Mouse (Mus musculus) thymus, adult 2 months (tissue): ENCODE data around the gene Popdc2. TPM values are rescaled to one million over a fixed set of nuclear protein-coding genes. Genes with fewer than 3 reads are reported as not detected.

ENCODE experiments used
- DNase-seq: peaks from one replicate; pipeline ENCODE4 v3.0.0; 2021
- H3K27ac ChIP-seq: fragments of 200-500 bp; 2 replicates; pipeline ENCODE4 v1.5.1; 2012; ENCODE audit warnings: low read length, control low read depth; ENCODE audit not compliant: control insufficient read depth, insufficient read depth
- H3K27me3 ChIP-seq: fragments of 200-500 bp; 2 replicates; pipeline ENCODE4 v1.6.1; 2012; ENCODE audit warnings: mild to moderate bottlenecking, low read length, moderate library complexity, mixed read lengths; ENCODE audit not compliant: control insufficient read depth, insufficient read depth
- H3K36me3 ChIP-seq: fragments of 200-500 bp; 2 replicates; pipeline ENCODE4 v1.6.1; 2012; ENCODE audit warnings: mild to moderate bottlenecking, low read length, moderate library complexity; ENCODE audit not compliant: control insufficient read depth, insufficient read depth
- H3K4me1 ChIP-seq: fragments of 200-500 bp; replicated peaks from 2 replicates; pipeline ENCODE4 v1.6.1; 2012; ENCODE audit warnings: low read length; ENCODE audit not compliant: control insufficient read depth, insufficient read depth
- H3K4me3 ChIP-seq: fragments of 200-500 bp; 2 replicates; pipeline ENCODE4 v1.5.1; 2012; ENCODE audit warnings: mild to moderate bottlenecking, low read length, control low read depth, moderate library complexity; ENCODE audit not compliant: control insufficient read depth, insufficient read depth
- CTCF ChIP-seq: fragments of 200-500 bp; IDR thresholded peaks from 2 replicates; pipeline ENCODE4 v1.5.1; 2012; ENCODE audit warnings: mild to moderate bottlenecking, control low read depth, low read length, moderate library complexity, borderline replicate concordance; ENCODE audit not compliant: control insufficient read depth, poor library complexity, insufficient read depth; ENCODE audit errors: extremely low read depth
- POLR2A ChIP-seq: fragments of 200-500 bp; IDR thresholded peaks from 2 replicates; pipeline ENCODE4 v1.6.1; 2012; ENCODE audit warnings: mild to moderate bottlenecking, low read length, control low read depth, moderate library complexity; ENCODE audit not compliant: control insufficient read depth, poor library complexity, insufficient read depth; ENCODE audit errors: extremely low read depth
- WGBS: fragments of 180-500 bp; shearing (Covaris S2); methylation state at CpG from one replicate; pipeline ENCODE4 v1.1.7; 2018; 5-methylcytosine and 5-hydroxymethylcytosine counted together
- polyA plus RNA-seq: library from polyadenylated mRNA; depleted of rRNA; stranded (reverse); fragments of >200 nt; gene quantifications from 2 replicates; pipeline ENCODE4 v1.2.3, GENCODE M21; 2012

The Popdc2 gene
- polyA plus RNA-seq, 1 experiment = 33.2 TPM

GRCm38 (mm10) chr16:38394191-38394618, 32.2 kb downstream of the Popdc2 start:
- 68% methylated on average over 8 of the region's 8 CpGs for WGBS
- no peak for DNase-seq
- H3K4me3 ChIP-seq = no peak overlapping the region

DNA sequence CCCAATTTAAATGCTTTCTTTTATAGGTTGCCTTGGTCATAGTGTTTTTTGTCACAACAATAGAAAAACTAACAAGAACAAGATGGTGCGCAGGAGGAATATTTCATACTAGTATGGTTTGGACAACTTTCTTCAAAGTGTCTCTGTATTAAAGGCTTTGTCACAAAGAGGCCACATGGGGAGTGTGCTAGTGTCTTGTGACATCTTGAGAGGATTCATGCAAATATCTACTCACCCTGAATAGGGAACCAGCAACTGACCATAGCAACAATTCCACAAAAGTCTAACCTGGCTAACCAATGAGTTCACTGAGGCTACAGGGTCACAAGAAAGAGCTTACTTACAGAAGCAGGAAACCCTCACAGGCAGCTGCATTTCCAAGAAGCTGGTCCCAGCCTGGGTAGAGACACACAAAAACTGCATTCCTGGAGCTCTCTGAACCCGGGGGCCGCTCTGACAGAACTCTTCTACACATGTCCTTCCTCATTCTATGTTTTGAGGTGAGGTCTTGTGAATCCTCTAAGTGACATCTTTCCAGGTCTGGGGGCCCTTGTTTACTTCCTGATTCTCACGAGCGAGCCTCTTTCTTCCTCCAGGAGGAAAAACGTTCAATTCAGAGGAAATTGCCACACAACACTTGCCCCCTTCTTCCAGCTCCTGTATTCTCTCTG, 33.2 kb downstream of the Popdc2 start:
- H3K4me1 ChIP-seq = peaks cover 12% of the 10 kb centered on the region
- no peak for DNase-seq
- no peak overlapping the region for H3K4me3 ChIP-seq
- no peaks in the 10 kb centered on the region for H3K27me3 ChIP-seq
- H3K36me3 ChIP-seq = no peaks in the 10 kb centered on the region
- no peak overlapping the region for H3K27ac ChIP-seq
- TF ChIP-seq CTCF (no peak), POLR2A (no peak)
- WGBS = 28% methylated on average over 6 of the region's 6 CpGs

More at GRCm38 (mm10) chr16:38394191-38394618, 32.2 kb downstream of the Popdc2 start:
- no peak for TF ChIP-seq CTCF
- TF ChIP-seq POLR2A = no peak
- Histone ChIP-seq H3K4me1 (peaks cover 2% of the 10 kb centered on the region), H3K27ac (no peak overlapping the region), H3K27me3 (no peaks in the 10 kb centered on the region), H3K36me3 (no peaks in the 10 kb centered on the region)

- Histone ChIP-seq H3K4me3 (no peak overlapping the region), H3K36me3 (no peaks in the 10 kb centered on the region), H3K4me1 (peaks cover 15% of the 10 kb centered on the region), H3K27ac (no peak overlapping the region), H3K27me3 (no peaks in the 10 kb centered on the region)
- no peak for DNase-seq
- TF ChIP-seq CTCF (no peak), POLR2A (no peak)
- 30% methylated on average over 13 of the region's 13 CpGs for WGBS
These were observed 34.1 kb downstream of the Popdc2 start for GRCm38 (mm10) chr16:38396155-38396554.

- H3K4me1 ChIP-seq = peaks cover 15% of the 10 kb centered on the region
- TF ChIP-seq POLR2A (no peak), CTCF (no peak)
- no peaks in the 10 kb centered on the region for H3K27me3 ChIP-seq
- DNase-seq = no peak
- H3K4me3 ChIP-seq = no peak overlapping the region
- no peaks in the 10 kb centered on the region for H3K36me3 ChIP-seq
- H3K27ac ChIP-seq = no peak overlapping the region
- 90% methylated on average over 6 of the region's 6 CpGs for WGBS
These were observed 36.3 kb downstream of the Popdc2 start for GRCm38 (mm10) chr16:38398266-38398665.

- TF ChIP-seq CTCF = no peak
- no peak for TF ChIP-seq POLR2A
- Histone ChIP-seq H3K4me3 (no peak overlapping the region), H3K4me1 (peaks cover 21% of the 10 kb centered on the region), H3K36me3 (no peaks in the 10 kb centered on the region), H3K27me3 (no peaks in the 10 kb centered on the region), H3K27ac (no peak overlapping the region)
- DNase-seq = no peak
- WGBS = 48% methylated on average over 3 of the region's 3 CpGs
These were observed 37.1 kb downstream of the Popdc2 start for GRCm38 (mm10) chr16:38399076-38399475.

DNA sequence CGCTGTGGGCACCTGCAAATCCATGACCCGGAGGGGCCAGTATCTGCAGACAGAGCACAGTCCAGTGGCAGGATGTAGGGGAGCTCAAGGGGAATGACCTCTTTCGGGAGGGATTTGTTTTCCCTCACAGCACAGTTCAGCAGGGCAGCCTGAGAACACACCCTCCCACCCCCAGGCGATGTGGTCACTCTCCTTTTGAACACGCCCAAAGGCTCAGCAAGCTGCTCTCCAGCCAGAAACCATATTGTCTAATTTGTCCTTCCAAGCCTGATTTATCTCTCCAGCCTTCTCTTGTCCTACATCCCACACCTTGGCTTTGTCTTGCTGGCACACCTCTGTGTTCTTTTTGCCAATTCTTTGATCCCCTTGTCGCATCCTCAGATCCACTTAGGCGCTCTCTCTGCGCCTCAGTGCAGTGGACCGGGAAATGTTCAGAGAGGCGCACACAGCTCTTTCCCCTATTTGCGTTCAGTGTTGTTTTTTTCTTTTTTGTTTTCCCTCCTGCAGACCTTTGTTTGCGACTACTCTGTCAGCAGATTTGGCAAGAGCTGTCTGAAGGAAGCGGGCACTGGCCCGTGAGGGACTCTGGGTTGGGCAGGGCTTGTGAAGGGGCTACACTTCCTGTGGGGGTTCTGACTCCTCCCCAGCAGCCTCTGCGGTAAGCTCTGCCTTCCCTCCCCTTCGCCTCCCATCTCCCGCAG, 37.7 kb downstream of the Popdc2 start:
- H3K4me1 ChIP-seq = peaks cover 21% of the 10 kb centered on the region
- peak; percentile 59 for DNase-seq

More for the DNA sequence above, 37.7 kb downstream of the Popdc2 start:
- H3K36me3 ChIP-seq = no peaks in the 10 kb centered on the region
- no peaks in the 10 kb centered on the region for H3K27me3 ChIP-seq
- peak overlapping the region; percentile 33 for H3K4me3 ChIP-seq
- no peak for TF ChIP-seq CTCF
- no peak for TF ChIP-seq POLR2A
- 27% methylated on average over 17 of the region's 17 CpGs for WGBS
- peak overlapping the region; percentile 14; the same call in 1 of the 2 replicates for H3K27ac ChIP-seq
